Comparison of ENCODE assay signal across 8 mouse cellular contexts in the genomic region with DNA sequence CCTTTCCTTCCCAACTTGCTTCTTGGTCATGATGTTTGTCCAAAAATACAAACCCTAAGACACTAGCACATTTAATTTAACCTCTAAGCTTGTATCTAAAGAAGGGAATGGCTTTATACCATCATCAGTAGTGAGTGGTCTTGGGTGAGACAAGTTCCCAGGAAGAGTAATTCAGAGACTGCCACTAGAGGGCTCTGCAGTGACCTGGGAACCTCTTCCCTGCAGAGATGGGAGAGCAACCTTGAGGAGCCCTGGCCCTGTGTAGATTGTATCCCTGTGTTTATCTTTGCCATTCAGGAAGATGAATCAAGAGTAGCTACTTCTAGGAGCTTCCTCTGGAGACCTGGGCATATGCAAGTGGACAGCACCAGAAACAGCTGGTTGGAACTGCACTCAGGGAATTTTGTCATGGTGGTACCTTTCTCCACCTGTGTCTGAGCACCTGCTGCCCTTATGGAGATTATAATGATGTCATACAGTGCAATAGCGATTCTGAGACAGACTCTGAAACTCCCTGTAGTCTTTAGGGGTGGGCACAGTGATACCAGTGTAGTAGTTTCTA. TPM values are rescaled to one million over a fixed set of nuclear protein-coding genes. Genes with fewer than 3 reads are reported as not detected.
DNase-seq lines count a peak whose midpoint lies in the region; ATAC-seq lines count a peak whose summit lies in the region.
"Had no signal": no experiment of that assay in that cellular context is flagged by ENCODE, and none has a peak within 500 bp of the region (broad histone marks: within the 10 kb centered on the region; RNA-seq: fewer than 3 reads in every experiment).

No protein-coding gene starts in this region.

- H3K27me3 ChIP-seq in intestine, embryonic 16.5 days (replicated peaks; ENCODE audit: control insufficient read depth, insufficient read depth, low read length) = peaks cover 10% of the 10 kb centered on the region

- ATAC-seq in common myeloid progenitor, adult 5-6 weeks (replicated peaks; ENCODE audit: low read depth, poor library complexity, severe bottlenecking) = 0 out of 2 replicates have a peak, but pooled peaks have one; percentile 50
- 0 out of 2 replicates have a peak, but pooled peaks have one; percentile 33 for ATAC-seq in intestine, embryonic 16.5 days

- no peaks in the 10 kb centered on the region for H3K9me3 ChIP-seq in intestine, embryonic 16.5 days (ENCODE audit: control insufficient read depth, low read length)
- H3K9me3 ChIP-seq: midbrain, embryonic 12.5 days had no signal

- peak; percentile 59 for DNase-seq in right cerebral cortex, adult 18-20 months
- no peak for DNase-seq in right cerebral cortex, postnatal 36 days (ENCODE audit: low spot score in 2 of 2)
- DNase-seq in adrenal gland, adult 8-10 months = peak; percentile 30
- peak; percentile 53 for DNase-seq in lung, postnatal 10 days
- DNase-seq in right cerebral cortex, postnatal 4 days = peak; percentile 23

- no peak overlapping the region for H3K4me3 ChIP-seq in intestine, embryonic 16.5 days (ENCODE audit: low read length)

- no peak overlapping the region for H3K27ac ChIP-seq in intestine, embryonic 16.5 days (ENCODE audit: low read length)
- H3K27ac ChIP-seq: midbrain, embryonic 12.5 days had no signal

- WGBS in intestine, embryonic 16.5 days = 26% methylated on average over 1 of the region's 1 CpGs

- no peaks in the 10 kb centered on the region for H3K4me1 ChIP-seq in intestine, embryonic 16.5 days (ENCODE audit: control insufficient read depth, insufficient read depth, low read length)

- no peak overlapping the region for H3K9ac ChIP-seq in intestine, embryonic 16.5 days (ENCODE audit: low read depth, low read length)
- H3K9ac ChIP-seq: midbrain, embryonic 12.5 days had no signal

- H3K36me3 ChIP-seq in intestine, embryonic 16.5 days (ENCODE audit: control insufficient read depth, insufficient read depth, low read length) = no peaks in the 10 kb centered on the region
- H3K36me3 ChIP-seq: midbrain, embryonic 12.5 days had no signal

- H3K4me2 ChIP-seq in intestine, embryonic 16.5 days (ENCODE audit: low read depth, low read length) = no peak overlapping the region

RNA-seq across cellular contexts. Expression of gene Slc35f3, which starts 1.0 kb away (rescaled TPM):
- total RNA-seq in adrenal gland, adult 8-10 months (2022) = 1 to 10 TPM in 2 of 4 experiments, under 1 TPM in 2; 0.24 to 2.1 (median 1.3) TPM
- not detected in 2 replicates for total RNA-seq in common myeloid progenitor, adult 5-6 weeks (2017)
- 0.13 and 0.20 TPM in 2 replicates for polyA plus RNA-seq in intestine, embryonic 16.5 days (2015; fragmentation: Nextera tagmentation; extraction: Ambion mirVana)

Comparison
In these comparisons a context has a peak if more than half of its experiments do, and no peak if none do; other contexts are left out.
1. DNase-seq: peak in right cerebral cortex, adult 18-20 months (single experiment), adrenal gland, adult 8-10 months (single experiment), lung, postnatal 10 days (single experiment) and right cerebral cortex, postnatal 4 days (single experiment); none in right cerebral cortex, postnatal 36 days (0 of 2).